Mouse (Mus musculus): ENCODE data around the gene Svop.

The Svop gene

GRCm38 (mm10) chr5:114046151-114046550 is 45.2 kb downstream of the Svop start:
- DNase-seq (ENCODE audit: low spot score in 2 of 2), result no peak

- DNase-seq (ENCODE audit: low spot score in 2 of 2), result no peak
Observed at GRCm38 (mm10) chr5:114045134-114045533, 46.2 kb downstream of the Svop start.

GRCm38 (mm10) chr5:114043800-114044199 is 47.6 kb downstream of the Svop start:
- no peak for DNase-seq (ENCODE audit: low spot score in 2 of 2)

- DNase-seq (ENCODE audit: low spot score in 2 of 2), result no peak
Observed at GRCm38 (mm10) chr5:114041327-114041930, 49.9 kb downstream of the Svop start.

GRCm38 (mm10) chr5:114040911-114041310 is 50.5 kb downstream of the Svop start:
- no peak for DNase-seq (ENCODE audit: low spot score in 2 of 2)

GRCm38 (mm10) chr5:114040508-114040907 is 50.9 kb downstream of the Svop start:
- DNase-seq (ENCODE audit: low spot score in 2 of 2), result no peak

- no peak for DNase-seq (ENCODE audit: low spot score in 2 of 2)
Observed at GRCm38 (mm10) chr5:114035111-114035510, 56.3 kb downstream of the Svop start.

- DNase-seq (ENCODE audit: low spot score in 2 of 2), result no peak
Observed at GRCm38 (mm10) chr5:114034393-114034792, 57.0 kb downstream of the Svop start.

- no peak for DNase-seq (ENCODE audit: low spot score in 2 of 2)
Observed at GRCm38 (mm10) chr5:114032161-114032763, 59.1 kb downstream of the Svop start.

GRCm38 (mm10) chr5:114030652-114031051 is 60.7 kb downstream of the Svop start:
- DNase-seq (ENCODE audit: low spot score in 2 of 2), result no peak

GRCm38 (mm10) chr5:114028111-114028510 is 63.3 kb downstream of the Svop start:
- DNase-seq (ENCODE audit: low spot score in 2 of 2), result no peak

GRCm38 (mm10) chr5:114027217-114027944 is 64.0 kb downstream of the Svop start:
- DNase-seq (ENCODE audit: low spot score in 2 of 2), result no peak

GRCm38 (mm10) chr5:114024885-114025284 is 66.5 kb downstream of the Svop start:
- DNase-seq (ENCODE audit: low spot score in 2 of 2), result no peak

- DNase-seq (ENCODE audit: low spot score in 2 of 2), result no peak
Observed at GRCm38 (mm10) chr5:114024390-114024789, 67.0 kb downstream of the Svop start.

GRCm38 (mm10) chr5:114015121-114015520 is 76.2 kb downstream of the Svop start:
- DNase-seq (ENCODE audit: low spot score in 2 of 2), result no peak

GRCm38 (mm10) chr5:114009049-114009448 is 82.3 kb downstream of the Svop start:
- DNase-seq (ENCODE audit: low spot score in 2 of 2), result no peak

GRCm38 (mm10) chr5:114007753-114008453 is 83.5 kb downstream of the Svop start:
- no peak for DNase-seq (ENCODE audit: low spot score in 2 of 2)

GRCm38 (mm10) chr5:114006974-114007373 is 84.4 kb downstream of the Svop start:
- no peak for DNase-seq (ENCODE audit: low spot score in 2 of 2)

- no peak for DNase-seq (ENCODE audit: low spot score in 2 of 2)
Observed at GRCm38 (mm10) chr5:114005100-114005499, 86.3 kb downstream of the Svop start.

- DNase-seq (ENCODE audit: low spot score in 2 of 2), result no peak
Observed at GRCm38 (mm10) chr5:114004573-114004972, 86.8 kb downstream of the Svop start.

GRCm38 (mm10) chr5:114003542-114003941 is 87.8 kb downstream of the Svop start, which contains the start of gene Dao:
Gene Dao (plus strand): TSS chr5:114003703.
- no peak for DNase-seq (ENCODE audit: low spot score in 2 of 2)

GRCm38 (mm10) chr5:113999382-113999781 is 92.0 kb downstream of the Svop start:
- no peak for DNase-seq (ENCODE audit: low spot score in 2 of 2)
